Mouse (Mus musculus) liver, embryonic 14.5 days (tissue): Measurements from ENCODE around the gene Adprm.

Source experiments
- CTCF ChIP-seq: IDR thresholded peaks from 2 replicates; pipeline ENCODE4 v1.5.1; 2016; ENCODE audit warnings: antibody characterized with exemption, low read depth, control low read depth
- EP300 ChIP-seq: IDR thresholded peaks from 2 replicates; pipeline ENCODE4 v1.6.1; 2016; ENCODE audit warnings: antibody characterized with exemption, low read depth

- TF ChIP-seq CTCF (no peak), EP300 (no peak)
Observed at GRCm38 (mm10) chr11:67034775-67035485, 17.5 kb downstream of the Adprm start.
